Mouse (Mus musculus) gastrocnemius, postnatal 10 days (tissue): ENCODE measurements around the gene Abcg8. TPM values are rescaled to one million over a fixed set of nuclear protein-coding genes. Genes with fewer than 3 reads are reported as not detected.
A peak's percentile ranks its signal among the peaks of the same experiment; 100 is the strongest.

Source experiments
- DNase-seq: peaks from one replicate; pipeline ENCODE4 v3.0.0; 2021; ENCODE audit warnings: mixed read lengths
- long read RNA-seq, 2 experiments: library from polyadenylated mRNA; stranded (forward); transcript quantifications; one replicate each; pipeline ENCODE4 v2.0.0; 2021
- total RNA-seq, 2 experiments: library from RNA; stranded (reverse); gene quantifications; 2 replicates each; pipeline ENCODE4 v1.2.3; 2021

Gene Abcg8
- total RNA-seq = not detected
- long read RNA-seq, experiment 1 = 0 reads
- long read RNA-seq, experiment 2 = 0 reads

DNA sequence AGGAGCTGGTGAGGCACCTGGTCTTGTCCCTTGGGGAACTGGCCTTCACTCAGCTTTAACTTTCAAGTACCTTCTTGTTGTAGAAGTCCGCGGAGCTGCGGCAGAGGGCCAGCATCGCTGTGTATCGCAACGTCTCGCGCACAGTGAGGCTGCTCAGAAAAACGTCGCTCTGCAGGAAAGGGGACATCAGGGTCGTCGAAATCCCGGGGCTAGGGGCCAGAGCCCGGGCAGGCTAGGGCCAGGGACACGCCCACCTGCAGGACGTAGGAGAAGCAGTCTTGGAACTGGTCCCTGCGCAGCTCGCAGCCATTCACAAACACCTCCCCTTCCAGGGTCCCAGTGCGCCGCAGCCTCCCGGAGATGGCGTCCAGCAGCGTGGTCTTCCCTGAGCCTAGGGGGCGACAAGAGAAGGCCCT lies at the start of gene Abcg8:
Gene Abcg8, plus strand, starts transcription at position 352 of the 416 bp plus-strand sequence.
- DNase-seq = peak; percentile 26

DNA sequence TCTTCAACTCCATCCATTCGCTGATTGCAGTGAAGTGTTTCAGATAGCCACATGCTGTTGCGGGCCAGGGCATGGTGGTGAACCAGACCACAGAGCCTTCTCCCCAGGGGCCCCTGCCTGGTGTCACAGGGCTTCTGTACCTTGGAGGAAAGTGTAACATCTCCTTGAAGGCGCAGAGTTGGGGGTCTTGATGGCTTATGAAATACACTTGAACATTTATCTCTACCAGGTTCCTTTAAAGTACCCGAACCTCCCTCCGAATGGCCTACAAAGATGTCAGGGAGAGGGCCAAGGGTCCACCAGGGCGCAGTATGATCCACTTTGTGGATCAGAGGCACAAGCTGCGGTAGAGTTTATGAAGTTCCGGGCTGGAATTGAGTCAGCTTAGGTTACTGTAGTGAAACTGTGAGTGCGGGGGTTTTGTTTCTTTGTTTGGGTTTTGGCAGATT lies 49.2 kb upstream of the Abcg8 start:
- no peak for DNase-seq

DNA sequence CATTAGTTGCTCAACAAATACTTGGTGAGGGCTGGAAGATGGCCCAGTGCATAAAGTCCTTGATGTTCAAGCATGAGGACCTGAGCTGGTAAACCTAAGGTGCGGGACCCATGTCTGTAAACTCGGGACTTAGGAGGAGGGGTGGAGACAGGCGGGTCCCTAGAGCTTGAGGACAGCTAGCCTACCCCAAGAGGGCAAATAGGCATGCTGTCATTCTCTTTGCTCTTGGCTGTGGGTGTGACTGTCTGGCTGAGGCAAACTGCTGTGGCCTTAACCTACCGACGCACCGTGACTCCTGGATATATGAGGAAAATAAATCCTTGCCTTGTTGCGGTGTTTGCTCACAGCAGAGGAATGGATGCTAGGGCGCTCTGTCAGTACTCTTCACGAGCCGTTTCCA lies 48.4 kb upstream of the Abcg8 start:
- no peak for DNase-seq

DNA sequence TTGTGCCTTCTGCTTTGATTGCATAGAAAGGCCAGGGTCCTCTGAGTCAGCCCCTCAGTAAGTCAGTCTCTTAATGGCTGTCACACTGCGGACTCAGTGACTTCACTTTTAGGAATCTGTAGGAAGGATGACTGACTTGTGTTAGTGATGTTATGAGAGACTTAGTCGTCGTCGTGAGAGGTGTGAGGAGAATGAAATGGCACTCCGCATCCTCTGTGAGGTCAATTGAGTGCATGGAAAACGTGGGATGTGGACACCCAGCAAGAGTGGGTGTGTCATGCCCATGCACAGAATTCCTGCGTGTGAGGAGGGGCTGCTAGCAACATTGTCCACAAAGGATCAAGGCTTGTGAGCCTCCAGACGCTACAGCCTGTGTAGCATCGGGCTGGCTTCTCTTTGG lies 47.5 kb upstream of the Abcg8 start:
- DNase-seq = no peak

DNA sequence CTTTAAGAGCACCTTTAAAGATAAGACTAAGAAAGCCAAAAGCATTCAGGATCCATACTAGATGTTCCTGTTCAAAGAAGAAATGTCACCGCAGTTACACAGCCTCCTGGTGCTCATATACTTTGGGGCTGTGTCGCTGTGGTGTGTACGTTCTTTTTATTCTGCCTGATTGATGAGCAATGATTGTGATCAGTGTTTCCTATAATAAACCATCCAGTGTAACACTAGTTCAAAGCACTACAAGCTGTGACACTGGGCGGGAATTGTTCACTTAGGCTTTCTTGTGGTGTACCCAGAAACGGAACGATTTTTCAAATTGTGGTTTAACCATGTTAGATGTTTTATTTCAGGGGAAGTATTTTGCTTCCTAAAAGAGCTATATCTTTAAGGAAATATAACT lies 44.3 kb upstream of the Abcg8 start:
- no peak for DNase-seq

DNA sequence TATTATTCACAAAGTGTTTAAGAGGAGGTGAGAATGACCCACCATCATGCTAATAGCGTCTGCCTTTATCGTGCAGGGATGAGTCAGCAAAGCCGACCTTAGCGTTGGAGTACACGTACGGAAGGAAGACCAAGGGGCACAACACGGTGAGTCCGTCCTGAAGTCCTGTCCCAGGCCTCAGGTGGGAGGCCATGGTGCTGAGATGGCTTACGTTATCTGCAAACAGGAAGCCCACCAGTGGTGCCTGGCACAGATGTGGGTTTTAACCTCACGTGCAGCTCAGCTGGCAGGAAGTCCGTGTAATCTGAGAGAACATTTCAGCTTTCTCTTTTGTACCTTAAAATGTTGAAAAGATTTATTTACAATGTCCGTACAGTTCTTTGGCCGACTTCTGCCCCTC lies 42.7 kb upstream of the Abcg8 start:
- DNase-seq = no peak

DNA sequence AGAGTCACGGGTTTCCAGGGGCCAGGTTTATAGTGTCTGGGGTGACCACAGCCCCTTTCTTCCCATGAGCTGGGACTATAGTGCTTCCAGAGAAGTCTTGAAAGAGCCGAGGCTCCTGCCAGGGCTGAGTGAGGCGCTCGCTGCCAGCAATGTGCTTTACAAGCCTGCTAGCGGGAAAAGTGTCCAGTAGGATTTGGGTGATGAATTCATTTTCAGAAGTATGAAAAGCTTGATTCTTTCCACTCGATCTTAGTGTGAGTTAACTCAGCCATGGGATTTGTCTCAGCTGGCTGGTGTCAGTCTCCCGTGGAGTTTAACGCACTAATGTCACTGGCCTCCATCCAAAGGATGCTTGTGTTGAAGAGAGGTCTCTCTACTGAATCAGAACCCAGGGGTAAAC lies 39.8 kb upstream of the Abcg8 start:
- no peak for DNase-seq

DNA sequence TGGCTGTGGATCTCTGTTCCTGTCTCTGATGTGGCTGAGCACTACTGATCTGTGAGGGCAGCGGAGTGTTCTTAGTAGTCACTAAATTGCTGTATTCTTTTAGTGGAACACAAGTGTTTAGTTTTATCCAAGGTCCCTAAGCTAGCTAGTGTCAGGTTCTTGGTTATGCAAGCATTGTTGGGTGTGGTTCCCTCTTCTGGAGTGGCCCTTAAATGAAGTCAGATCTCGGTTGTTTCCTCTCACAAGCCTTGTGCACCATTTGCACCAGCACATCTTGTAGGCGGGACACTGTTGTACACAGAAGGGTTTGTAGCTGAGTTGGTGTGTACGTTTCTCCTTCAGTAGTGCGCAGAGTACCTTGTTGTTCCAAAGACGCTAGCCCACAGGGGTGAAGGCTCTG lies 38.1 kb upstream of the Abcg8 start:
- no peak for DNase-seq

DNA sequence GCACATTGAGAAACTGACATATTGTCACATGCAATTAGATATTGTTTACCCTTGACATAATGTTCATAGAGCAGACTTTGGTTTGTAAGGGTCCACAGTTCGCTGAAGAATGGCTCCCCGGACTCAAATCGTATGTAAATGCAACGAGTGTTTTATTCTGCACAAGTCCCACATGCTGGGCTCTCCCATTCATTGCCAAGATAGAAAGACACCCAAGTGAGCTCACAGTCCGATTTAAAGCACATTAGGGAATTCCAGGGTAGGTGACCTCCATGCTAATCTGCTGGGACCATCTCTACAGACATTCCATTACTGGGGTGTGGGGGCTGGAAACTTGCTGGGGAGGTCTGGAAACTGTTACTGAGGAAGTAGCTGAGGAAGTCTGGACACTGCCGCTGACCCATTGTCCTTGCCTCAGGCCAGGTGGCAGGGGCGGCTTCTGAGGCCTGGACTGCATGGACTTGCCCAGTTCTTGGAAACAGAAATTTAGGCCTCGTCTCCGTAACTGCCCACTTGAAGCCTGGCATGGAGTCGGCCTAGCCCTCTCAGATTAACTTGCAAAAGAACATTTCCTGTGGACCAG lies 36.2 kb upstream of the Abcg8 start:
- DNase-seq = no peak

DNA sequence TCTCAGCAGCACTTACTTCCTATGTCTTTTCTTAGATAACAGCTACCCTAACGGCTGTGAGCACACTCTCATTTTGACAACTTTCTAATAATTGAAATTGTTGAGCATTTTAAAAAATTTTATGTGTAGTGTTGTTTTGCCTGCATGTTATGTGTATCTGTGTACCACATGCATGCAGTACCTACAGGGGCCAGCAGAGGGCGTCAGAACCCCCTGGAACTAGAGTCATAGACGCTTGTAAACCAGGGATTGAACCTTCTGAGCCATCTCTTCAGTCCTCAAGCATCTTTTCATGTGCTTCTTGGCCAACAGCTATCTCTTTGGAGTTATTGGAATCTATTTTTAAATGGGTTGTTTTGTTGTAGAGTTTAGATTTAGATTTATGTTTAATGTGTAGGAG lies 34.2 kb upstream of the Abcg8 start:
- peak; percentile 56 for DNase-seq

DNA sequence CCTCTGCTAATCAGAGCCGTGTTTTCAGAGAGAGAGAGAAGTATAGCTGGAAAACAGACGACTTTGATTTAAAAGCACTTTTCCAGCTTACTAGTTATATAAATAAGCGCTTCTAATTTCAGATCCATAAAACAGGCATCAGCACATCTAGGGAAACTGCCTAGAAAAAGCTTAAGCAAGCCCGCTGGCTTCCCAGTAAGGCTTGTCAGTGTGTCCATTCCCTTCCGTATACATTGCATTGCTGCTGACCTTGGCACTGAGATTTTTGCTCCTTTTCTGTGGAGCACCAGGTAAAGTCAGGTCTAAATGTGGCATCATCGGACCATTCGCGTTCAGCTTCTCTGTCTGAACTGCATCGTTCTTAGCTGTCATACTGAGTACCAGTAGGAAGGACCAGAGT lies 33.8 kb upstream of the Abcg8 start:
- no peak for DNase-seq

DNA sequence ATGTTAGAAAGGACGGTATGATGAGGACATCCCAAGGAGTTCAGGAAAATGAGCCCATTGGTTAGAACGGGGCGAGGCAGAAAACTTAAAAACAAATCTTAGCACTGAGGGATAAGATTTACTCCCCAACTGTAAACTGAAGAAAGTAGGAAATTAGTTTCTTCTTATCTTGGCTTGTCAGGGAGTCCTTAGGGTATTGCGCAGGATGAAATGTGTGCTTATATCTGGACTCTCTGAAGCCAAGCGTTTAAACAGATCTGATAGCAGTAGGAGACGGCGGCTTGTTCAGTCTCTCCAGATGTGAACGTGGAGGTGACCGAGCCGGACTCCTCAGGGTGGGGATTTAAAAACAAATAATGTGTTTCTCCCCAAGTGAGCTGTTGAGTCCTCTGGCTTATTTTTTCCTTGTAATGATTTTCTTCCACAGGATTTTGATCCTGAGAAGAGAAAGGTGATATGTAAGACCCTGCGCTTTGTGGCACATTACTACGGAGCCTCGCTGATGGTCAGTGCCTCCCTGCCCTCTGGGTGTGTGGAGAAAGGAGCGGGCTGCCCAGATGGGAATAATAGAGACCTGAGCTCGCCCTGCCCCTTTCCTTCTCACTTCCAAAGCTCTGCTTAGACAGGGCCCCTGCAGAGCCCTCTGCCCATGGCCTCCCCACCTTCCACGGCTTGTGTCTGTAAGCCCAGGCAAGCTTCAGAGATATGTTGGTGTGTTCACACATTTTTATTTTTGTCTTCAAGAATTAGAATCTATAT lies 31.6 kb upstream of the Abcg8 start:
- DNase-seq = no peak

DNA sequence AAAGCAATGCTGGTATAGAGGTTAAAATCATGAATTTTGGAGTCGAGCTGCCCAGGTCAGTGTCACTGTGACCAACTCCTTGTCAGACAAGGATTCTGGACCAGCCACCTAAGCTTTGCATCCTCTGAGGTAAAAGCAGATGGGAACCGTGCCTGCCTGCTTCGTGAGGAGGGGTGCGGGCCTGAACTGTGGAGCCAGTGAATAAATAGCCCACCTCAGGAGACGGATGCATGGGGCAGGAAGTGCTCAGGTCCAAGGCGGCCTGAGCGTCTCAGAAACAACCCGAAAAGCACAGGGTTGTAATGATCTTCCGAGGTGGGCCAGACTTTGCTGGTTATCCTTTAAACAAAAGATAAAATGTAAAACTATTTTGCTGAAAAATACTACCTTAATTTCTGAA lies 31.0 kb upstream of the Abcg8 start:
- DNase-seq = no peak

DNA sequence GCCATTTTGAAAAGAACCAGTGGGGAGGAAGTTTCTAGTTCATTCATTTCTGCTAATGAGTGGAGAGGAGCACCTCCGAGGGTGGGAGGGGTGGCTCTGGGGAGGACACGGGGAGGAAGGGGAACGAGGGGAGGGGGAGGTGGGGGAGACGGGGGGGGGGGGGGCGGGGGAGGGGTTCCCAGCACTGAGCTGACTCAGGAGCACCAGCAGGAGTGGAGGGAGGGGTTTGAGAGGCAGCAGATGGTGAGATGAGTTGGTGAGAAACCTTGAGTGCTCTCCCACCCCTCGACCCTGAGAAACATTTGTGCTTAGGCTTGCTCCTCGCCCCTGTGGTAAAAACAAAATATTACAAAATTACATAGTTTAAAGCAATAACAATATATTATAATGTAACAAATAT lies 30.2 kb upstream of the Abcg8 start:
- DNase-seq = no peak

DNA sequence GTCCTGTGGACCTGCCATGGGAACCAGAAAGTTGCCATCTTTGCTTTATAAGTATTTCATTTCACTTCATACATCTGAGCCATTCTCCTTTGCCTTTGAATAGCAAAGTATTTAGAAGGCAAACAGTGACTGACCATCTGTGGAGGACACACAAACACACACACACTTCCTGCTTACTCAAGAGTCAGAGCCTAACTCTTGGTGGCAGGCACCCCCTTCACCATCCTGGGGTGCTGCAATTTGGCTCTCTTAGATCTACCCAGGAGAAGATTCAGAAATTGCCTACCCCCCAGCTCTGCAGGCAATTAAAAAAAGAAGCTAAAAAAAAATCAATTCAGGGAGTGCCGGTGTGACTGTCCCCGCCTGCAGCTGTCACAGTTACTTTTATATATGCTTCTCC lies 29.6 kb upstream of the Abcg8 start:
- no peak for DNase-seq

DNA sequence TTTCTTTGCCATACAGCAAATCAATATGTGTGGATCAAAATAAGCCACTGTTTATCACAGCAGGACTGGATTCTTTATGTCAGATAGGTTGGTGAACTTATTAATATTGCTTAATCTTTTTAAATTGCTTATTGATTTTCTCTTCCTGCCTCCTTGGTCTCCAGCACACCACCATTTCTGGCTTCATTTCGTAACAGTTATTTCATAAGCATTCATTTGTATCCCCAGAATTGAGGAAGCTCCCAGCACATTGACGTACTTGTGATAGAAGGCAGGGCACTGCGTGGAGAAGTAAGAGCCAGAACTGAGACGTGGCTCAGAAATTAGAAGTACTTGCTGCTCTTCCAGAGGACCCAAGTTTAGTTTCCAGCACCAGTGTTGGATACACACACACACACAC lies 28.5 kb upstream of the Abcg8 start:
- no peak for DNase-seq

DNA sequence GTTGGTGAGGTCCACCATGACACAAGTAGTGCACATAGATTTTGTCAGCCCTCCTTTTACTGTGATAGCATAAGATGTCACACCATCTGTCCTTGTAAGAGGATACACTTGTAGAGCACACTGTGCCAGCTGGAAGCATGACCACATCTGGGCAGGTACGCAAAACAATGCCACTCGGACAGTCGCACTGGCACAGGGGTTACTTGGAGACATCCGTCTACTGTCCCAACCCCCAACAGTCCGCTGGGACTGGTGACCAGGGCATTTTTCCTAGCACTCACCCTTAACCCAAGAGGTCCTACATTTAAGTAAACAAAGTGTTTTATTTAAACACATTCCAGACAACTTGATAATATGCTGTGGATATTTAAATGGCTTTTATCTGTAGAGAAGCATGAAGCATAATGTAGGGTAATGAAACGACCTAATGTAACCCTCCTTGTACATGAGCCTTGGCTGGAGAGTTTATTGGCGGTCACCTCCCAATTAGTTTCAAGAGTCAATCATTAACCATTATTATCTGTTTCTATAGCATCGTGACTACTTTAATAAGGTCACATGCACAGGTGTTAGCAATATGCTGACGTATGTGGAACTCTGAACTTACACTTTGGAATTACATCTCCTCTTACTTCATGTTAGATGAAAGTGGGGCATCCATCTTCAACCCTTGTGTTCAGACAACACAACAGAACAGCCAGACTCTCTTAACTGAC lies 25.6 kb upstream of the Abcg8 start:
- no peak for DNase-seq

DNA sequence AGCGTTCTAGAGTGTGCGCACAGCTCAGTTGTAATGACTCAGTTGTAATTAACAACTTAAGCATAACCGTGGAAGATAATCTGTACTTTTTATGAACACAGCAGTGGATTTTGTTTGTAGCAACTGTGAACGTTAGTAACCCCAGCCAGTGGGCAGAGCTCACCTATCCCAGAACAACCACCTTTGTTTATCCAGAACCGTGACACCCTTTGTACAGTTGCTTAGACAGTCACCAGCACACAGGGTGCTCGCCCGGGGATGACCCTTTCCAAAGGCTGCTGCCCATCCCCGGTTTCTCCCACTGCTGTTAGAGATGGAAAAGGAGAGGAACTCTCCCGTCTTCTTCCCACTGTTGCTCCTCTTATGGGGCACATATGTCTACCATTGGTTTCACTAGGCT lies 22.6 kb upstream of the Abcg8 start:
- no peak for DNase-seq

DNA sequence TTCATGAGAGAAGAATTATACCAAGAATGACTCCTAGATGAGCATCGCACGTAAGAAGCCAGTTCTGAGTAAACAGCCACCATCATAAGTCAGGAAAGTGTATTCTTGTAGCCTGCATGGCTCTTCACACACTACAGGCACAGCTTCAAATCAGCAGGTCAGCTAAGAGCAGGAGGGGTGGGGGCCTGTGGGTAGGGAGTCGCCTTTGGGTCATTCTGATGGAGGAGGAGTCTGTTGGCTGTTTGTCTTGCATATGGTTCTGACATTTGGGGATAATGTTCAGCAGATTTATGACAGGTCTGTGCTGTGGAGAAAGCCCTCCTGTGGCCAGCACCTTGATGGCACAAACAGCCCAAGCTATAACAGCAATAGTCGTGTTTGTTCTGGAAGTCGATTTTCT lies 19.9 kb upstream of the Abcg8 start:
- DNase-seq = no peak

DNA sequence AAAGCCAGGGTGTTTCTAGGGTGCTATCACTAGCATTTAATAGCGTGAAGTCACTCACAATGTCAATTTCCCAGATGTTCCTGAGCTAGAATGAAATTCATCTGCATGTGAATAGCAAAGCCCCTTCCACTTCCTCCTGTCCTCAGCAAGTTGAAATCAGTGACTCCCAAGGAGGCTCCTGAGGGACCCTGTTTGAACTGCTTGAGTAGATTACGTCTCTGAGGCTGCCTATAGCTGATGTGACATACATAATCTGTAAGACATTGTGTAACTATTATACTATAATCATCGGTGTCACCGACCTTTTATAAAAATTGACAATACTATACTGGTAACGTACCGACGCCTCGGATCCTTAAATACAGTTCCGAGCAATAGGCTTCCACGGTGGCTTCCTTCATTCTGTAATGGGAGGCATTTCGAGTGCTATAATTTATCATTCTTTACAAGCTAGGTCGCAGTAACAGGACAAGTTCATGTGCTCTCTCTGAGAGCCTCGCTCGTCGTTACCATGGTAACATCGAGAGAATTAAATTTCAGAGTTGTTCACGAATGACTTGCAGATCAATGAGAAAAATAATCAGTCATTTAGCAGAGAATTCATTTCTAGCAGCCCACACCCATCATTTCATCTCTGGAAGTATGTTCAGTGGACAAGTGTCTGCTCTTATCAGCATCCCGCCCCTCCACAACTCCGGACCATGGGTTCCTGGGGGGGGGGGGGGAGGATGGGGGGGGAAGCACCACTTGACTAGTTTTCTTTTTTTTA lies 19.3 kb upstream of the Abcg8 start:
- DNase-seq = no peak

DNA sequence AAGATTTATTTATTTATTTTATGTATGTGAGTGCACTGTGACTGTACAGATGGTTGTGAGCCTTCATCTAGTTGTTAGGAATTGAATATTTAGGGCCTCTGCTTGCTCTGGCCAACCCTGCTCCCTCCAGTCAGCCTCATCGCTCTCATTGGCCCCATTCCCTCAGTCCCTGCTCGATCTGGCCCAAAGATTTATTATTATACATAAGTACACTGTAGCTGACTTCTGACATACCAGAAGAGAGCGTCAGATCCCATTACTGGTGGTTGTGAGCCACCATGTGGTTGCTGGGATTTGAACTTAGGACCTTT lies 18.7 kb upstream of the Abcg8 start:
- no peak for DNase-seq

DNA sequence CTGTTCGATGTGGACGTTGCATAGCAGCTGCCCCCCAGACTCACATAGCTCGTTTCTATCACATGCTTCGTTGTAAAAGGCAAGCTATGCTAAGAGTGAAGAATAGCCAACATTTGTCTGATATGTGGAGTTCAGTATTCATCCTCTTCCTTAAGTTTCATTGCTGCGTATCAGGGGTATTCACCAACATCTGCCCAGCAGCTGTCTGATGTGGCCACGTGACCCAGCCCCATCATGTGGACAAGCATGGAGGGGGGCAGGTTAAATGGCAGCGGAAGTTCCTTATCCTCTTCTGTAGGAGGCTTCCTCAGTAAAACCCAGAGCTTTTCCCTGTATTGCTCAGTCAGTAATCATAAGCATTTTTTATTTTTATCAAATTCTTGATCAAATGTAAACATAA lies 18.3 kb upstream of the Abcg8 start:
- DNase-seq = no peak

DNA sequence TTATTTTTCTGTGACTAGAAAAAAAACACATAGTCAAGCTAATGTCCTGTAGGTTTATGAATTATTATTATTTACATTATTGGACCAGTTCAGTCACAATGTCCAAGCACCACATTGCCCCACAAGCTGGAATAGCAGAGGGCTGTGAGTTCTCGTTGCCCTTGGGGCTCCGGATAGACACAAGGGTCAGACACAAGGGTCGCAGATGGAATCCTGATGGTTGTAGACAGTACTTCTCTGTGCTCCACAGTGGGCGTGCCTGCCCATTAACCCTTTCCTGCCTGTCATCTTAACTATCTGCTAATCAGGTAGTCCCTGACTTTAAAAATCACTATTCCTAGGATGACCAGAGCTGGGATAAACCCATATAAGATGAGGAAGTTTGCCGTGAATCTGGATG lies 17.9 kb upstream of the Abcg8 start:
- DNase-seq = no peak
